ENCODE assay signal across 11 mouse cellular contexts in genomic region chr7:34252030-34252429, GRCm38 (mm10). TPM values are rescaled to one million over a fixed set of nuclear protein-coding genes. Genes with fewer than 3 reads are reported as not detected.
DNase-seq lines count a peak whose midpoint lies in the region; ATAC-seq lines count a peak whose summit lies in the region.
"Had no signal": no experiment of that assay in that cellular context is flagged by ENCODE, and none has a peak within 500 bp of the region (broad histone marks: within the 10 kb centered on the region; RNA-seq: fewer than 3 reads in every experiment).

No protein-coding gene starts in this region.

- no peaks in the 10 kb centered on the region for H3K27me3 ChIP-seq in liver, embryonic 11.5 days (replicated peaks; ENCODE audit: control insufficient read depth, insufficient read depth, low read length)
- H3K27me3 ChIP-seq: embryonic facial prominence, embryonic 12.5 days had no signal

- DNase-seq in cerebellum, adult 9-10 months: peak; percentile 65
- DNase-seq in cerebellum, adult 18-20 months: no peak
- DNase-seq in kidney, postnatal 14 days: peak; percentile 38
- DNase-seq in kidney, postnatal 25 days: no peak
- DNase-seq in R1 (ENCODE audit: low read depth, low spot score): peak; percentile 51
- DNase-seq in testis, postnatal 14 days (ENCODE audit: low spot score): no peak
- DNase-seq in liver, embryonic 11.5 days (ENCODE audit: low spot score): no peak
- DNase-seq: heart, postnatal 4 days had no signal

- no peak overlapping the region for H3K4me2 ChIP-seq in liver, embryonic 11.5 days
- H3K4me2 ChIP-seq: embryonic facial prominence, embryonic 12.5 days had no signal

- H3K4me3 ChIP-seq in liver, embryonic 11.5 days (ENCODE audit: low read depth, low read length): no peak overlapping the region
- H3K4me3 ChIP-seq: embryonic facial prominence, embryonic 12.5 days had no signal

- H3K9ac ChIP-seq in liver, embryonic 11.5 days (ENCODE audit: low read depth, low read length): no peak overlapping the region
- H3K9ac ChIP-seq: embryonic facial prominence, embryonic 12.5 days had no signal

- H3K4me1 ChIP-seq in liver, embryonic 11.5 days (replicated peaks; ENCODE audit: control insufficient read depth, insufficient read depth, low read length): no peaks in the 10 kb centered on the region
- H3K4me1 ChIP-seq: embryonic facial prominence, embryonic 12.5 days had no signal

- ATAC-seq in megakaryocyte, adult 5-6 weeks (ENCODE audit: poor library complexity, severe bottlenecking): peak; percentile 43
- no peak for ATAC-seq in liver, embryonic 11.5 days (replicated peaks; ENCODE audit: low FRiP score)

- no peaks in the 10 kb centered on the region for H3K9me3 ChIP-seq in liver, embryonic 11.5 days (ENCODE audit: control insufficient read depth, low read length)
- H3K9me3 ChIP-seq: embryonic facial prominence, embryonic 12.5 days had no signal

- 82% methylated on average over 2 of the region's 2 CpGs for WGBS in liver, embryonic 11.5 days

- peaks cover 17% of the 10 kb centered on the region for H3K36me3 ChIP-seq in liver, embryonic 11.5 days (ENCODE audit: control insufficient read depth, insufficient read depth, low read length)

- H3K27ac ChIP-seq in liver, embryonic 11.5 days (ENCODE audit: low read depth, low read length): no peak overlapping the region
- H3K27ac ChIP-seq: embryonic facial prominence, embryonic 12.5 days had no signal

RNA-seq across cellular contexts. Expression of gene Gm6096, which starts 1.2 kb away (rescaled TPM):
- total RNA-seq in megakaryocyte, adult 5-6 weeks (2015): not detected in 2 replicates
- not detected in 2 replicates for total RNA-seq in megakaryocyte, adult 5-6 weeks (2017)
- not detected in 2 replicates for polyA plus RNA-seq in liver, embryonic 11.5 days (2014; fragmentation: Nextera tagmentation; extraction: Ambion mirVana)
- total RNA-seq: heart, postnatal 4 days had no signal
- polyA plus RNA-seq: embryonic facial prominence, embryonic 12.5 days; lung, embryonic 16.5 days had no signal

RNA-seq across cellular contexts. Expression of gene Gpi1, which starts 21.9 kb away (rescaled TPM):
- total RNA-seq in megakaryocyte, adult 5-6 weeks (2015): 345 and 348 TPM in 2 replicates
- 393 and 429 TPM in 2 replicates for total RNA-seq in megakaryocyte, adult 5-6 weeks (2017)
- polyA plus RNA-seq in liver, embryonic 11.5 days (2014; fragmentation: Nextera tagmentation; extraction: Ambion mirVana): 489 and 511 TPM in 2 replicates

RNA-seq across cellular contexts. Expression of gene Pdcd2l, which starts 55.6 kb away (rescaled TPM):
- 26.1 and 30.6 TPM in 2 replicates for total RNA-seq in megakaryocyte, adult 5-6 weeks (2015)
- total RNA-seq in megakaryocyte, adult 5-6 weeks (2017): 33.9 and 37.0 TPM in 2 replicates
- polyA plus RNA-seq in liver, embryonic 11.5 days (2014; fragmentation: Nextera tagmentation; extraction: Ambion mirVana): 56.2 and 62.8 TPM in 2 replicates

Comparison
In these comparisons a context has a peak if more than half of its experiments do, and no peak if none do; other contexts are left out.
1. DNase-seq: peak in cerebellum, adult 9-10 months (single experiment), kidney, postnatal 14 days (single experiment) and R1 (single experiment); none in cerebellum, adult 18-20 months (0 of 2), kidney, postnatal 25 days (0 of 2), testis, postnatal 14 days (single experiment) and liver, embryonic 11.5 days (single experiment).